Mouse (Mus musculus): Measurements from ENCODE around the gene Sln. TPM values are rescaled to one million over a fixed set of nuclear protein-coding genes. Genes with fewer than 3 reads are reported as not detected.

Gene Sln
- polyA plus RNA-seq, 1 experiment from 2014 or later, result not detected

- in situ Hi-C loops (cut with MboI; ENCODE audit: low pct_unique_long_range_greater_than_20kb), result no loop called here
These were observed 1.4 kb upstream of the Sln start for GRCm38 (mm10) chr9:53848548-53848947.

GRCm38 (mm10) chr9:53852158-53852557 lies 2.2 kb downstream of the Sln start:
- DNase-seq (ENCODE audit: low read depth, low spot score) (no peak), ATAC-seq (no peak)
- no peak for TF ChIP-seq CTCF (IDR thresholded peaks at IDR 0.05)
- ChIA-PET POLR2A (no interaction called here), CTCF (interaction anchor here (1.2 kb wide), 1 partner anchor 24 kb away, joined by 3 read pairs; no protein-coding TSS in a partner anchor)
- in situ Hi-C loops (cut with MboI; ENCODE audit: low pct_unique_long_range_greater_than_20kb), result no loop called here
- H3K27me3 ChIP-seq, result peaks cover 15% of the 10 kb centered on the region

More at GRCm38 (mm10) chr9:53848548-53848947, 1.4 kb upstream of the Sln start:
- no peak for TF ChIP-seq CTCF (IDR thresholded peaks at IDR 0.05)
- no peak for DNase-seq (ENCODE audit: low read depth, low spot score)
- peaks cover 15% of the 10 kb centered on the region for H3K27me3 ChIP-seq
- ChIA-PET CTCF (no interaction called here), POLR2A (no interaction called here)
- ATAC-seq, result no peak

- no peak for TF ChIP-seq CTCF (IDR thresholded peaks at IDR 0.05)
- DNase-seq (ENCODE audit: low read depth, low spot score) (no peak), ATAC-seq (no peak)
- ChIA-PET CTCF (no interaction called here), POLR2A (no interaction called here)
- peaks cover 10% of the 10 kb centered on the region for H3K27me3 ChIP-seq
- in situ Hi-C loops (cut with MboI; ENCODE audit: low pct_unique_long_range_greater_than_20kb), result no loop called here
These were observed 3.7 kb downstream of the Sln start for GRCm38 (mm10) chr9:53853672-53854071.

- in situ Hi-C loops (cut with MboI; ENCODE audit: low pct_unique_long_range_greater_than_20kb), result no loop called here
- ChIA-PET POLR2A (interaction anchor here (0.6 kb wide), 1 partner anchor 57 kb away, joined by 3 read pairs; no protein-coding TSS in a partner anchor), CTCF (no interaction called here)
- TF ChIP-seq CTCF (IDR thresholded peaks at IDR 0.05), result no peak
- ATAC-seq (no peak), DNase-seq (ENCODE audit: low read depth, low spot score) (no peak)
- H3K27me3 ChIP-seq, result peaks cover 7% of the 10 kb centered on the region
These were observed 4.6 kb downstream of the Sln start for GRCm38 (mm10) chr9:53854525-53854924.

GRCm38 (mm10) chr9:53857864-53858263 lies 7.9 kb downstream of the Sln start:
- ChIA-PET POLR2A (no interaction called here), CTCF (no interaction called here)
- H3K27me3 ChIP-seq, result no peaks in the 10 kb centered on the region
- no peak for ATAC-seq
- DNase-seq (ENCODE audit: low read depth, low spot score), result no peak
- in situ Hi-C loops (cut with MboI; ENCODE audit: low pct_unique_long_range_greater_than_20kb), result no loop called here
- TF ChIP-seq CTCF (IDR thresholded peaks at IDR 0.05), result no peak

GRCm38 (mm10) chr9:53873239-53873638 lies 23.3 kb downstream of the Sln start:
- POLR2A ChIA-PET, result no interaction called here
- in situ Hi-C loops (cut with MboI; ENCODE audit: low pct_unique_long_range_greater_than_20kb), result no loop called here
- TF ChIP-seq CTCF (IDR thresholded peaks at IDR 0.05), result no peak
- CTCF ChIA-PET, result no interaction called here
- ATAC-seq (no peak), DNase-seq (ENCODE audit: low read depth, low spot score) (no peak)
- no peaks in the 10 kb centered on the region for H3K27me3 ChIP-seq

GRCm38 (mm10) chr9:53877423-53877822 lies 27.5 kb downstream of the Sln start:
- ATAC-seq (no peak), DNase-seq (ENCODE audit: low read depth, low spot score) (no peak)
- CTCF ChIA-PET, result no interaction called here
- POLR2A ChIA-PET, result no interaction called here
- in situ Hi-C loops (cut with MboI; ENCODE audit: low pct_unique_long_range_greater_than_20kb), result loop anchor here (25.0 kb wide), 1 partner anchor 460 kb away; no protein-coding TSS in a partner anchor
- no peaks in the 10 kb centered on the region for H3K27me3 ChIP-seq
- no peak for TF ChIP-seq CTCF (IDR thresholded peaks at IDR 0.05)

- in situ Hi-C loops (cut with MboI; ENCODE audit: low pct_unique_long_range_greater_than_20kb), result loop anchor here (5.0 to 25.0 kb wide), 2 partner anchors 109 to 454 kb away; no protein-coding TSS in a partner anchor
- H3K27me3 ChIP-seq, result no peaks in the 10 kb centered on the region
- ATAC-seq (no peak), DNase-seq (ENCODE audit: low read depth, low spot score) (no peak)
- CTCF ChIA-PET, result interaction anchor here (0.5 kb wide), 1 partner anchor 261 kb away, joined by 3 read pairs; no protein-coding TSS in a partner anchor
- no peak for TF ChIP-seq CTCF (IDR thresholded peaks at IDR 0.05)
- POLR2A ChIA-PET, result no interaction called here
These were observed 33.8 kb downstream of the Sln start for GRCm38 (mm10) chr9:53883588-53884280.

- no peaks in the 10 kb centered on the region for H3K27me3 ChIP-seq
- ChIA-PET POLR2A (no interaction called here), CTCF (interaction anchor here (1.4 to 2.9 kb wide), 5 partner anchors 12 to 98 kb away, joined by 3 to 15 read pairs (median 5); no protein-coding TSS in a partner anchor)
- in situ Hi-C loops (cut with MboI; ENCODE audit: low pct_unique_long_range_greater_than_20kb), result loop anchor here (10.0 to 25.0 kb wide), 2 partner anchors 225 to 447 kb away; no protein-coding TSS in a partner anchor
- no peak for DNase-seq (ENCODE audit: low read depth, low spot score)
- peak; percentile 85 for TF ChIP-seq CTCF (IDR thresholded peaks at IDR 0.05)
- ATAC-seq, result no peak
These were observed 40.1 kb downstream of the Sln start for GRCm38 (mm10) chr9:53890075-53890474.

GRCm38 (mm10) chr9:53895827-53896226 lies 45.9 kb downstream of the Sln start:
- ATAC-seq, result no peak
- in situ Hi-C loops (cut with MboI; ENCODE audit: low pct_unique_long_range_greater_than_20kb), result loop anchor here (10.0 to 25.0 kb wide), 2 partner anchors 219 to 441 kb away; no protein-coding TSS in a partner anchor
- peaks cover 12% of the 10 kb centered on the region for H3K27me3 ChIP-seq
- no peak for TF ChIP-seq CTCF (IDR thresholded peaks at IDR 0.05)
- ChIA-PET CTCF (interaction anchor here (1.0 kb wide), 1 partner anchor 89 kb away, joined by 3 read pairs; no protein-coding TSS in a partner anchor), POLR2A (no interaction called here)
- no peak for DNase-seq (ENCODE audit: low read depth, low spot score)

GRCm38 (mm10) chr9:53899836-53900235 lies 49.9 kb downstream of the Sln start:
- in situ Hi-C loops (cut with MboI; ENCODE audit: low pct_unique_long_range_greater_than_20kb), result loop anchor here (10.0 to 25.0 kb wide), 2 partner anchors 215 to 437 kb away; no protein-coding TSS in a partner anchor
- H3K27me3 ChIP-seq, result peaks cover 12% of the 10 kb centered on the region
- POLR2A ChIA-PET, result no interaction called here
- DNase-seq (ENCODE audit: low read depth, low spot score) (no peak), ATAC-seq (no peak)
- CTCF ChIA-PET, result no interaction called here
- TF ChIP-seq CTCF (IDR thresholded peaks at IDR 0.05), result no peak

All from Patski (cell line).